Mouse (Mus musculus) ovary, postnatal 14 days (tissue): ENCODE data around the gene Ppih.
"Not testable (repeated sequence)": the region's sequence is repeated elsewhere in the genome, so short reads cannot be mapped to it uniquely, and the experiment has no call there.

Experiments
- DNase-seq: peaks from one replicate; pipeline ENCODE4 v3.0.0; 2022; ENCODE audit warnings: low spot score

Gene Ppih

GRCm38 (mm10) chr4:119291921-119292320 lies 28.4 kb downstream of the Ppih start:
- DNase-seq, result no peak

- DNase-seq, result no peak
These were observed 35.0 kb downstream of the Ppih start for GRCm38 (mm10) chr4:119285336-119285735.

GRCm38 (mm10) chr4:119284861-119285260 lies 35.5 kb downstream of the Ppih start:
- DNase-seq, result no peak

GRCm38 (mm10) chr4:119278784-119279183 lies 41.6 kb downstream of the Ppih start:
- DNase-seq, result not testable (repeated sequence)

- DNase-seq, result no peak
These were observed 44.6 kb downstream of the Ppih start for GRCm38 (mm10) chr4:119275726-119276125.

- DNase-seq, result no peak
These were observed 45.1 kb downstream of the Ppih start for GRCm38 (mm10) chr4:119275226-119275625.

- DNase-seq, result peak; percentile 33
These were observed 45.7 kb downstream of the Ppih start for GRCm38 (mm10) chr4:119274627-119275026.

GRCm38 (mm10) chr4:119266606-119267005 lies 53.7 kb downstream of the Ppih start:
- DNase-seq, result no peak

- DNase-seq, result no peak
These were observed 56.9 kb downstream of the Ppih start for GRCm38 (mm10) chr4:119263459-119263858.

GRCm38 (mm10) chr4:119262483-119262882 lies 57.9 kb downstream of the Ppih start:
- DNase-seq, result no peak

GRCm38 (mm10) chr4:119261087-119261713 lies 59.1 kb downstream of the Ppih start:
- no peak for DNase-seq

GRCm38 (mm10) chr4:119259344-119260254 lies 60.7 kb downstream of the Ppih start:
- no peak for DNase-seq

GRCm38 (mm10) chr4:119257083-119257482 lies 63.3 kb downstream of the Ppih start:
- no peak for DNase-seq

GRCm38 (mm10) chr4:119255351-119255750 lies 65.0 kb downstream of the Ppih start, which contains the start of gene Cldn19:
Cldn19 (plus strand) TSS chr4:119255414.
- DNase-seq, result no peak

GRCm38 (mm10) chr4:119254012-119254618 lies 66.2 kb downstream of the Ppih start:
- no peak for DNase-seq

- DNase-seq, result no peak
These were observed 68.1 kb downstream of the Ppih start for GRCm38 (mm10) chr4:119252025-119252808.
